Mouse (Mus musculus) thymus, postnatal 25 days (tissue): Measurements from ENCODE around the gene Rnf146.
"Not testable (repeated sequence)": the region's sequence is repeated elsewhere in the genome, so short reads cannot be mapped to it uniquely, and the experiment has no call there.

Experiments used
- DNase-seq: peaks from one replicate; pipeline ENCODE4 v3.0.0; 2022

The Rnf146 gene

DNA sequence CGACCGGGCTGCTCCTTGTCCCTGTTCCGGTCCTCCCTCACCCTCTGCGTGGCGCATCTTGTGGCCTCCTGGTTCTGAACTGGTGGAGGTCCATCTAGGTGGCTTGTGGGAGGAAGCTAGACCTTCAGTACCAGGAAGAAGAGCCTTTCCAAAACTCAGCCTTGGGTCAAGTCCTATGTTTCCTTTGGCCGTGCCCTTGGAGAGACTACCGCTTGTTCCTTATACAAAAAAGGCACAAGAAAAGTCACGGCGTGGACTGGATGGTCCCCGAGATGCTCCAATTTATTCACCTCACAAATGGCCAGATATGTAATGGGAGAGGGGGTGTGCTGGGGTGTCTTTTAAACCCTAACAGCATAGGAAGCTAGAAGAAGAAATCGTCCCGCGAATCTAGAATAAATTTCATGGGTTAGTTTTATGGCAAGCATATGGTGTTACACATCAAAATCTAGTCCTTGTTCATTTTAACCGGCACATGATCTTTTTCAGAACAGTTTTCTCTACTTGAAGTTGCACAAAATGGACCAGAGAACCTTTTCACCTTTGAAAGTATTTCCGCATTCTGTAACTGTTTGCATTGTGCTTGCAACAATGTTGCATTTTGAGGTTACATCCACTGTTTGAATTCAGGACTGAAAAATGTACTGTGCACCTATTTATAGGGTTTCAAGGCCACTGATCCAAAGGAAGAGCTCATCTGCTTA, at the start of gene Rnf146:
Gene Rnf146 (minus strand): TSS at position 246 of the 704 bp plus-strand sequence.
- no peak for DNase-seq

DNA sequence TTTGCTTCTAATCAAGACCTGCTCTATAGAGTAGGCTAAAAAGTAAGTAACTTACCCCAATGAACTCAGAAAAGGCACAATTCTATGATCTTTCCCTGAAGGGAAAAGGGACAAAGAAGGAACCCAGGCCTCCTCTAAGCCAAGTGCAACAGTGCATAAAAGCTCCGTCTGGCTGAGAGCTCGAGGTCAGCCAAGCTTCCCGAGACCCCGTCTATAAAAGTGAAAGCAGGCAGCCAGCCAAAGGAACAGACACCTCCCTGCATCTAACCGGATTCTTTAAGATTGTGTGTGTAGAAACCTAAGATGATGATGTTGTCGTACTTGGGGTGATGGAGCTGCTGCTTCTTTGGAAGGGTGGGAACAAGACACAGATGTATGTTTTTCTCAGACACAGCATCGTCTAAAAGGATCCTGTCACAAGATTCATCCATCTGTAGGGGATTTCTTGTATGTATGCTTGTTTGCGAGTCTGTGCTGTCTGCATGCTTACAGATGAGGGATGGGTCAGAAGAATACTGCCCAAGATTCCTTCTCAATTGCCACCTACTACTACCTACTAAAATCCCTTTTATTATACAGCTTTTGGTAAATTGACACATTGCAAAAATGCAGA, 40.5 kb upstream of the Rnf146 start:
- DNase-seq, result no peak

GRCm38 (mm10) chr10:29394890-29395289, 32.6 kb upstream of the Rnf146 start:
- not testable (repeated sequence) for DNase-seq

DNA sequence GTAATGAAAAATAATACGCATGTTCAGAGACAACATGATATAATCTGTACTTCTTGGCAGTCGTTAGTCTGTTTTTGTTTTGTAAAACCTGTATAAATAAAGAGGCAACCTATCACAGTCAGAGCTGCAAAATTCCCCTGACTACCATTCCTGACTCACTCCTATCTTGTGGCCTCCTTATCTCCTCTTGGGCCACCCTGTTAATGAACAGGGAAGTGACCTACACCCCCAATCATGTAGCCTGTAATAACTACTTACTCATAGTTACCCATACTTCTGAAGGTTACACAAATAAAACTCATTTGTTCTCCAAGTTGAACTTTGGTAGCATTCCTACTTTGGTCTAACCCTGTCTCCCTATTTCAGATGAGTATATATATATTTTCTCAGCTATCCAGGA, 19.3 kb upstream of the Rnf146 start:
- no peak for DNase-seq

DNA sequence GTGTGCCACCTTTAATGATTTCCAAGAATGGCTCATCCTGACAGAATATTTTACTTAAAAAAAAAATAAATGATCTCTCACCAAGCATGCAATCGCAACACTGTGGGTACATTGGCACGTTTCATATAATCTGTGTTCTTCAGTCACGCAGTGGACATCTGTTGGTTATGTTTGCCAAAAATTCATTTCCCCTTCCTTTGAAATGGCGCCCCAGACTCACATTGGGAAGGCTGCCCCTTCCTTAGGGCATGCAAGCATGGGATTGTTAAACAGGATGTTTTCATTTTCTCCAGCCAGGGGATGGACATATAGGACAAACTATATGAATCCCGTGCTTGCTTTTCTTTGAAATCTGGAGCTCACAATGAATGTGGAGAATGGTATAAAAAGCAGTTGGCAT, 11.8 kb upstream of the Rnf146 start:
- DNase-seq, result no peak

- peak; percentile 92 for DNase-seq
These were observed 612 bp downstream of the Rnf146 start for GRCm38 (mm10) chr10:29361464-29362196.

GRCm38 (mm10) chr10:29361095-29361463, 1.2 kb downstream of the Rnf146 start:
- no peak for DNase-seq

- DNase-seq, result no peak
These were observed 8.1 kb downstream of the Rnf146 start for GRCm38 (mm10) chr10:29354183-29354582.

GRCm38 (mm10) chr10:29352575-29352974, 9.7 kb downstream of the Rnf146 start:
- DNase-seq, result no peak

DNA sequence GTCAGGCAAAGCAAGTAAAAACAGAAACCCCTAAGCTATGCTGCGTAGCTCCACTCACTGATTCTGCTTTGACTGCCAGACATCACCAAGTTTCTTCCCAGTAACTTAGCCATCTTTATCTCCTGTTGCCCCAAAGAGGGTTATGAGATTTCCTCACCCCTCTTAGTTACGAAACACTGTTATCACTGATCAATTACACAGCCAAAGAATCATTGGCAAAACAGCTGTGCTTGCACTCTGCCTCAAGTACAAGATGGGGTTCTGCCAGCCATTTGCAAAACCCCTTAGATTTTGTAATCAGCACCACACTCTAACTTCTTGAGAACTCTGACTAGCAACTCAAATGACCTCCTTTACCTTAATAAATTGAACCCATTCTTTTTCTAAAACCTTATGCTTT, 10.8 kb downstream of the Rnf146 start:
- no peak for DNase-seq

DNA sequence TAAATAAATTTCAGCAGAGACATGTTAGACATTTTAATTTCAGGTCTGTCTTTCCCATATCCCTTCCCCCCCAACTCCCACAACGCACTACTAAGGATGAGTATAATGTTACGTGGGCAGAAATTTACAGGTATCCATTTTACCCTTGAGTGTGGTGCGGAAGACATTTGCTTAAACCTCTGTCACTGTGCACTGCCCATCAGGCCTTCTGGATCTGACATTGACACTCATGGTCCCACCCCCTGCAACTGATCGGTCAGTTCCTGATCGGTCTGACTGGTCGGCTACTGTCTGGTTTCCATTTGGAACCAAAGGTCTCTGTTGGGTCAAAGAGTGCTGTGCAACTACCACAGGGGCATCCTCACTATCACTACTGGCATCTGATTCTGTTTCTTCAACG, 15.6 kb downstream of the Rnf146 start:
- DNase-seq, result no peak

DNA sequence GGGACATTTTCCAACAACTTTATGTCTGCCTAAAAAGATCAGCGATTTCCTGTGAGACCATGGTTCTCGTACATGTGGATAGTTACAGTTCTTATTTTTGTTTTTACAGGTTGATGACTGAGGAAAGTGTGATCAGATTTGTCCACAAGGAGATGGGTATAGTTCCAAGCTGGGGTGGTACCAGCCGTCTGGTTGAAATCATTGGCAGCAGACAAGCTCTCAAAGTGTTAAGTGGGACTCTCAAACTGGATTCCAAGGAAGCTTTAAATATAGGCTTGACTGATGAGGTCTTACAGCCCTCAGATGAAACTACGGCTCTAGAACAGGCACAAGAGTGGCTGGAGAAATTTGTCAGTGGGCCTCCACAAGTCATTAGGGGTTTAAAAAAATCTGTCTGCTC, 18.0 kb downstream of the Rnf146 start:
- DNase-seq, result no peak

GRCm38 (mm10) chr10:29338355-29339056, 23.7 kb downstream of the Rnf146 start:
- peak; percentile 68 for DNase-seq

DNA sequence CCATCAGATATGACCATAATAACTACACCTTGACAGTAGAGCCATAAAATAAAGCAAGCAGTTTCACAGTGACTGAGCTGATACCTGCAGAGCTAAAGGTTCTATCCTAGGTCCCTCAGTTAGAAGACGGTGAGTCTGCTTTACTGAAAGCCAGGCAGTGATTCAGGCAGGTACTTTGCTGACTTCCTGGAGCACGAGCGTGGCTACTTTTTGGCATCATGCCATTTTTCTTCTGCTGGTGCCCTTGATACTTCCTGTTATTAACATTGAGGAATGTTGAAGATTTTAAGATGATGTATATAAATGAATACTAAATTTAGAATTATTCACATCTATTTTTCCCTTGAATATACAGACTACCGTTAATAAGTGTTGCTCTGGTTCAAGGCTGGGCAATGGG, 28.4 kb downstream of the Rnf146 start:
- DNase-seq, result no peak

GRCm38 (mm10) chr10:29324817-29325216, 37.4 kb downstream of the Rnf146 start:
- DNase-seq, result no peak

GRCm38 (mm10) chr10:29313905-29314304, 48.3 kb downstream of the Rnf146 start:
- DNase-seq, result no peak

- DNase-seq, result peak; percentile 85
These were observed 49.1 kb downstream of the Rnf146 start, which contains the start of gene Echdc1 for GRCm38 (mm10) chr10:29313064-29313638. Echdc1 (plus strand) TSS chr10:29313166.

GRCm38 (mm10) chr10:29311480-29312219, 50.6 kb downstream of the Rnf146 start:
- no peak for DNase-seq

DNA sequence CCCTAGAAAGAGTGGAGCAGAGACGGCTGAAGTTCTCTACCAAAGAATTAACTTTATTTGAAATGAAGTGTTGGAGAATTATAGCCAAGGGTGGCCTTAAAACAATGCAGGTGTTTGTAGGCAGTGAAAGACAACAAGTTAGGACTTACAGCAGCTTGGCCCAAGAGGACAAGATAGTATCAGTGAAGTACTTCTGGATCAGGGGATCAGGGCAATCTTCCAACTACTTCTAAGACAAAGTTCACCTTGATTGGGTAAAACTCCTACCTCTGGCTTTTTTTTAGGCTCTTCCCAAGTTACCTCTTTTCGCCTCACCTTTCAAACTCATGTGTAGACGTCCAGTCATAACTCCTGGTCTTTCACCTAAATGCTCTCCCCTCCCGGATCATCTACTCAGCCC, 60.0 kb downstream of the Rnf146 start:
- no peak for DNase-seq
